Mouse (Mus musculus) brain, embryonic 14.5 days (tissue): ENCODE measurements around the gene Gckr.

ENCODE experiments used
- CTCF ChIP-seq: fragments of 200-500 bp; IDR thresholded peaks from 2 replicates; pipeline ENCODE4 v1.5.1; 2012; ENCODE audit warnings: inconsistent platforms, mild to moderate bottlenecking, moderate library complexity, borderline replicate concordance; ENCODE audit not compliant: insufficient read depth, insufficient read length; ENCODE audit errors: extremely low read depth
- POLR2A ChIP-seq: fragments of 200-500 bp; IDR thresholded peaks from 2 replicates; pipeline ENCODE4 v1.6.1; 2012; ENCODE audit warnings: mild to moderate bottlenecking, inconsistent platforms, borderline replicate concordance; ENCODE audit not compliant: poor library complexity, insufficient read depth, insufficient read length, severe bottlenecking; ENCODE audit errors: extremely low read depth

GRCm38 (mm10) chr5:31326850-31327249, 29.6 kb downstream of the Gckr start:
- TF ChIP-seq CTCF (peak; percentile 28; the same call in 1 of the 2 replicates), POLR2A (no peak)
